Mouse (Mus musculus) spleen, adult 2 months (tissue): ENCODE data around the gene Pcdh15. TPM values are rescaled to one million over a fixed set of nuclear protein-coding genes. Genes with fewer than 3 reads are reported as not detected.

Experiments
- DNase-seq, 2 experiments: peaks; one replicate each; pipeline versions ENCODE4 v3.0.0 to v3.0.0-alpha.2; 2012 to 2021; ENCODE audit warnings: low spot score in 2 of 2, low read depth in 1 of 2
- H3K27ac ChIP-seq: fragments of 200-500 bp; 2 replicates; pipeline ENCODE4 v1.5.1; 2012; ENCODE audit warnings: low read length, inconsistent platforms; ENCODE audit not compliant: insufficient read depth
- H3K27me3 ChIP-seq: fragments of 200-500 bp; 2 replicates; pipeline ENCODE4 v1.6.1; 2012; ENCODE audit warnings: mild to moderate bottlenecking, moderate library complexity, low read length, inconsistent platforms; ENCODE audit not compliant: control insufficient read depth, insufficient read depth
- H3K36me3 ChIP-seq: fragments of 200-500 bp; 2 replicates; pipeline ENCODE4 v1.6.1; 2012; ENCODE audit warnings: mild to moderate bottlenecking, low read length, inconsistent platforms; ENCODE audit not compliant: control insufficient read depth, insufficient read depth
- H3K4me1 ChIP-seq: fragments of 200-500 bp; 2 replicates; pipeline ENCODE4 v1.6.1; 2011; ENCODE audit warnings: inconsistent platforms; ENCODE audit not compliant: control insufficient read depth, insufficient read depth, insufficient read length
- H3K4me3 ChIP-seq: fragments of 200-500 bp; 2 replicates; pipeline ENCODE4 v1.5.1; 2011; ENCODE audit warnings: mild to moderate bottlenecking, inconsistent platforms; ENCODE audit not compliant: insufficient read depth, insufficient read length; ENCODE audit errors: extremely low read depth
- CTCF ChIP-seq: fragments of 200-500 bp; IDR thresholded peaks from 2 replicates; pipeline ENCODE4 v1.5.1; 2011; ENCODE audit warnings: mild to moderate bottlenecking, inconsistent platforms; ENCODE audit not compliant: insufficient read depth, insufficient read length, insufficient replicate concordance; ENCODE audit errors: extremely low read depth
- POLR2A ChIP-seq: fragments of 200-500 bp; IDR thresholded peaks from 2 replicates; pipeline ENCODE4 v1.6.1; 2011; ENCODE audit warnings: low read depth, low read length, inconsistent platforms
- WGBS: fragments of 180-500 bp; shearing (Covaris S2); methylation state at CpG from one replicate; pipeline ENCODE4 v1.1.7; 2018; 5-methylcytosine and 5-hydroxymethylcytosine counted together
- polyA plus RNA-seq: library from polyadenylated mRNA; depleted of rRNA; stranded (reverse); fragments of >200 nt; gene quantifications from 2 replicates; pipeline ENCODE4 v1.2.3, GENCODE M21; 2012

The Pcdh15 gene
- polyA plus RNA-seq, 1 experiment = 0.51 TPM

GRCm38 (mm10) chr10:74116817-74117216, 1017.7 kb downstream of the Pcdh15 start:
- Histone ChIP-seq H3K27ac (no peak overlapping the region), H3K36me3 (no peaks in the 10 kb centered on the region), H3K4me3 (no peak overlapping the region; the same call in 1 of the 2 replicates), H3K27me3 (no peaks in the 10 kb centered on the region), H3K4me1 (no peaks in the 10 kb centered on the region)
- no peak for DNase-seq
- 30% methylated on average over 1 of the region's 1 CpGs for WGBS
- TF ChIP-seq CTCF (no peak), POLR2A (no peak)

DNA sequence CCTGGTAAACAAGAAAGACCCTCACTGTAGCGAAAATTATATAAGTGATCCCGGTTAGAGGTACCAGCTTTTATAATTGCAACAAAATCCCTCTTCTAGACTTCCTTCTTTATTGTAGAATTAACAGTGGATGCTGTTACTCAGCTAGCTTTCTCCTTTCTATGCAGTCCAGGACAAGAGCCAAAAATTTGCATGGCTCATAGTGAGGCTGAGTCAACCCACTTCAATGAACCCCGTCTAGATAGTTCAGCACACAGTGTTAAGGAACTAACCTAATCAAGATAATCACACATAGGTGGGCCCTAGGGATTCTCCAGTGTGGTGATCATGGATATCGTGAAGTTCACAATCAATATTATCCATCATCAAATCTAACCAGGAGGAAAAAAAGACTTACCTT, 1024.3 kb downstream of the Pcdh15 start:
- 83% methylated on average over 4 of the region's 4 CpGs for WGBS
- H3K27ac ChIP-seq = no peak overlapping the region
- TF ChIP-seq CTCF (no peak), POLR2A (no peak)
- no peak overlapping the region for H3K4me3 ChIP-seq
- no peaks in the 10 kb centered on the region for H3K36me3 ChIP-seq
- DNase-seq = no peak
- H3K4me1 ChIP-seq = no peaks in the 10 kb centered on the region
- H3K27me3 ChIP-seq = no peaks in the 10 kb centered on the region

- WGBS = 83% methylated on average over 3 of the region's 3 CpGs
- H3K27me3 ChIP-seq = no peaks in the 10 kb centered on the region
- no peak overlapping the region for H3K4me3 ChIP-seq
- no peaks in the 10 kb centered on the region for H3K4me1 ChIP-seq
- no peaks in the 10 kb centered on the region for H3K36me3 ChIP-seq
- TF ChIP-seq POLR2A = no peak
- no peak for DNase-seq
- H3K27ac ChIP-seq = no peak overlapping the region
Measured at GRCm38 (mm10) chr10:74129192-74129591, 1030.0 kb downstream of the Pcdh15 start.

DNA sequence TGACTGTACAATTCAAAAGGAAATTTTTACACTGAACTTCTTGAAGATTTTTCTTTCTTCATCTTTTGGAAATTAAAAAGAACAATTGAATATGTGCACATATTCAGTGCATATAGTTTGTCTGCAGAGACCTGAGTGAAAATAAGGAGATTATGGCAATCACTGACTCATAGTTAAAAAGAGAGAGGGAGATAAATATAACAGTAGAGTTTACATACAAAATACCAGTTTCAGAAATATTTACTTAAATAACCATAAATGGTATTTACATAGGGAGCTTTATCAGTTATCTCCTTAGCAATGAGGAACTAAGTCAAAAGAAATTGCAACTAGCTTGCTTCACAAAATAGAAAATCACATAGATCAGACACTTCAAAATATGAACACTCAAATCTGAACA, 1030.5 kb downstream of the Pcdh15 start:
- DNase-seq = no peak
- Histone ChIP-seq H3K4me3 (no peak overlapping the region), H3K4me1 (no peaks in the 10 kb centered on the region), H3K36me3 (no peaks in the 10 kb centered on the region), H3K27me3 (no peaks in the 10 kb centered on the region), H3K27ac (no peak overlapping the region)
- no peak for TF ChIP-seq CTCF
- TF ChIP-seq POLR2A = no peak

GRCm38 (mm10) chr10:74130805-74131204, 1031.7 kb downstream of the Pcdh15 start:
- Histone ChIP-seq H3K27me3 (no peaks in the 10 kb centered on the region), H3K4me3 (no peak overlapping the region), H3K4me1 (no peaks in the 10 kb centered on the region), H3K27ac (no peak overlapping the region), H3K36me3 (no peaks in the 10 kb centered on the region)
- WGBS = 89% methylated on average over 3 of the region's 3 CpGs
- TF ChIP-seq POLR2A (no peak), CTCF (no peak)
- DNase-seq = no peak

DNA sequence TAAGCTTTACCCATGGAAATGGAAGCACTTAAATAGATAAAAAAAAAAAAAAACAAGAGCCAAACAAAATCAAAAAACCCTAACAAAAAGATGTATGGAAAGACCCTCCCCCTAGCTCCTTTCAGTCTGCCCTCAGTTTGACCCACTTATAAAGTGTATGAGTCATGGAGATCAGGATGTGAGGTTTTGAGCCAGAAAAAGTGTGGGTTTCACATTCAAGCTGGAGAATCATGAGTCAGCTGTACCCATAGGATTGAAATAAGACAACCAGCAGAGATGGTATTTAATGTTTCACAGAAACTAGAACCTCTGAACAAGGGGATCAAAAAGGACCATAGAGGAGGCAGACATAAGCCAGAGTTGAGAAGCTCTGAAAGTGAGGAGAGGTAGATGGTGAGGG, 1048.8 kb downstream of the Pcdh15 start:
- H3K4me3 ChIP-seq = no peak overlapping the region
- H3K4me1 ChIP-seq = no peaks in the 10 kb centered on the region
- DNase-seq = no peak
- no peaks in the 10 kb centered on the region for H3K36me3 ChIP-seq
- no peaks in the 10 kb centered on the region for H3K27me3 ChIP-seq
- TF ChIP-seq POLR2A = no peak
- TF ChIP-seq CTCF = no peak
- H3K27ac ChIP-seq = no peak overlapping the region

GRCm38 (mm10) chr10:74181921-74182320, 1082.8 kb downstream of the Pcdh15 start:
- Histone ChIP-seq H3K4me3 (no peak overlapping the region), H3K4me1 (no peaks in the 10 kb centered on the region), H3K36me3 (no peaks in the 10 kb centered on the region), H3K27me3 (no peaks in the 10 kb centered on the region), H3K27ac (no peak overlapping the region)
- DNase-seq = no peak
- no peak for TF ChIP-seq POLR2A
- TF ChIP-seq CTCF = no peak
- 59% methylated on average over 3 of the region's 3 CpGs for WGBS

DNA sequence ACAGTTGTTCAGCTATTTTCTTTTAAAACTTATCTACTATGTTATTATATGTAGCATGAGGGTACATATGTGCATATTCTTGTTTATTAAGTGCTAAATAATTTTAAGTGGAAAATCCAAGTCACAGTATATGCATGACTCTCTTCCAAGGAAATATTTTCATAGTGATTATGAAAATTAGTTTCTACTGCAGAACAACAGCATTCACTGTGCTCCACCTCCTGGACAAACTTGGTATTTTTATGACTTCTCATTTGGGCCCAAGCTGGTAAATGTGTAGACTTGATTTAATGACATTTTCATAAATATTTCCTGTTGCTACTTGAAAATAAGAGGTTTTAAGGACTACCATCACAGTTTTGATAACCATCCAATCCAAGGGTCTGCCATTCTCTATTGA, 1104.5 kb downstream of the Pcdh15 start:
- no peak for TF ChIP-seq POLR2A
- TF ChIP-seq CTCF = no peak
- H3K36me3 ChIP-seq = no peaks in the 10 kb centered on the region
- no peak for DNase-seq
- H3K27ac ChIP-seq = no peak overlapping the region
- H3K4me3 ChIP-seq = no peak overlapping the region
- no peaks in the 10 kb centered on the region for H3K4me1 ChIP-seq
- H3K27me3 ChIP-seq = no peaks in the 10 kb centered on the region
